Mouse (Mus musculus): ENCODE results near the gene Trappc6a. TPM values are rescaled to one million over a fixed set of nuclear protein-coding genes. Genes with fewer than 3 reads are reported as not detected.

The Trappc6a gene
- total RNA-seq, 2 experiments from 2014 or later = 22.3 to 24.6 TPM

GRCm38 (mm10) chr7:19523017-19523756 lies 15.0 kb downstream of the Trappc6a start:
- peak in 1 of 2 experiments; percentile 25 for DNase-seq (ENCODE audit: low spot score in 2 of 2)

GRCm38 (mm10) chr7:19523757-19524419 lies 15.7 kb downstream of the Trappc6a start:
- DNase-seq (ENCODE audit: low spot score in 2 of 2) = peak; percentile 81 to 86

- no peak for DNase-seq (ENCODE audit: low spot score in 2 of 2)
Measured at GRCm38 (mm10) chr7:19524420-19525104, 16.4 kb downstream of the Trappc6a start.

- DNase-seq (ENCODE audit: low spot score in 2 of 2) = no peak
Measured at GRCm38 (mm10) chr7:19525105-19525481, 16.9 kb downstream of the Trappc6a start.

- no peak for DNase-seq (ENCODE audit: low spot score in 2 of 2)
Measured at GRCm38 (mm10) chr7:19531077-19531476, 22.9 kb downstream of the Trappc6a start.

- no peak for DNase-seq (ENCODE audit: low spot score in 2 of 2)
Measured at GRCm38 (mm10) chr7:19532240-19532639, 24.0 kb downstream of the Trappc6a start.

- DNase-seq (ENCODE audit: low spot score in 2 of 2) = no peak
Measured at GRCm38 (mm10) chr7:19534676-19535075, 26.5 kb downstream of the Trappc6a start.

GRCm38 (mm10) chr7:19540771-19541566 lies 32.8 kb downstream of the Trappc6a start:
- no peak for DNase-seq (ENCODE audit: low spot score in 2 of 2)

- DNase-seq (ENCODE audit: low spot score in 2 of 2) = no peak
Measured at GRCm38 (mm10) chr7:19541681-19542154, 33.5 kb downstream of the Trappc6a start.

GRCm38 (mm10) chr7:19542155-19542691 lies 34.0 kb downstream of the Trappc6a start:
- peak; percentile 51 to 55 for DNase-seq (ENCODE audit: low spot score in 2 of 2)

GRCm38 (mm10) chr7:19543584-19543983 lies 35.4 kb downstream of the Trappc6a start:
- DNase-seq (ENCODE audit: low spot score in 2 of 2) = no peak

- no peak for DNase-seq (ENCODE audit: low spot score in 2 of 2)
Measured at GRCm38 (mm10) chr7:19546007-19546406, 37.8 kb downstream of the Trappc6a start.

GRCm38 (mm10) chr7:19547344-19547969 lies 39.3 kb downstream of the Trappc6a start:
- no peak for DNase-seq (ENCODE audit: low spot score in 2 of 2)

GRCm38 (mm10) chr7:19549394-19549793 lies 41.2 kb downstream of the Trappc6a start:
- DNase-seq (ENCODE audit: low spot score in 2 of 2) = no peak

GRCm38 (mm10) chr7:19551634-19552033 lies 43.4 kb downstream of the Trappc6a start:
- no peak for DNase-seq (ENCODE audit: low spot score in 2 of 2)

GRCm38 (mm10) chr7:19552443-19552842 lies 44.2 kb downstream of the Trappc6a start:
- no peak for DNase-seq (ENCODE audit: low spot score in 2 of 2)

- DNase-seq (ENCODE audit: low spot score in 2 of 2) = no peak
Measured at GRCm38 (mm10) chr7:19554168-19554567, 46.0 kb downstream of the Trappc6a start.

- DNase-seq (ENCODE audit: low spot score in 2 of 2) = no peak
Measured at GRCm38 (mm10) chr7:19557086-19557485, 48.9 kb downstream of the Trappc6a start.

- no peak for DNase-seq (ENCODE audit: low spot score in 2 of 2)
Measured at GRCm38 (mm10) chr7:19557982-19558900, 50.0 kb downstream of the Trappc6a start.

All from layer of hippocampus, postnatal 10 days (tissue).